Mouse (Mus musculus): ENCODE measurements around the gene Snrpf.
"Not testable (repeated sequence)": the region's sequence is repeated elsewhere in the genome, so short reads cannot be mapped to it uniquely, and the experiment has no call there.

Snrpf gene

DNA sequence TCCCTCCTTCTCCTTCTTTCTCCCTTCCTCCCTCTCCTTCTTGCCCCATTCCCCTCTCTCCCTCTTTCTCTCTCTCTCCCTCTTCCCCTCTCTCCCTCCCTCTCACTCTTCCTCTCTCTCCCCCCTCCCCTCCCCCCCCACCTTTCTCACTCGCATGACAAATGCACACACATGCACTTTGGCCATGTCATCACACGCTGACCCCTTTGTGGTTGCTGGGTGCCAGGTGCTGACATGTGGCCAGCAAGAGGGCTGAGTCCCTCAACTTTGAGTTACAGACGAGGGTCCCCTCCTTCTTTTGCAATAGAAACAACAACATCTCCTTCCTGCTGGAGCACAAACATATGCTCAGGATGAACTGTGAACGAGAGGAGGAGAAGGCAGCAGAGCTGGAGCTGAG, 14.5 kb downstream of the Snrpf start:
- DNase-seq = no peak

GRCm38 (mm10) chr10:93572209-93572608, 17.3 kb downstream of the Snrpf start:
- no peak for DNase-seq

DNA sequence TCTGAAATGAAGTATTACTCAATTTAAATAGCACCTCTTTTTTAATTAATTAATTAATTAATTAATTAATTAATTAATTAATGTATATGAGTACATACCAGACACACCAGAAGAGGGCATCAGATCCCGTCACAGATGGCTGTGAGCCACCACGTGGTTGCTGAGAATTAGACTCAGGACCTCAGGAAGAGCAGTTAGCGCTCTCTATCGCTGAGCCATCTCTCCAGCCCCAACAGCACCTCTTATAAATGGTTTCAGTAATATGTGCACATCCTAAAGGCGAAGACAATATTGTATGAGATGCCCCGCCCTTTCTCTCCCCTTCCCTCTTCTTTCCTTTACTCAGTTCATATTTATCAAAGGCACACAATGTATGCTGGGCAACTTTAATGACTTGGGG, 20.8 kb downstream of the Snrpf start:
- no peak for DNase-seq

DNA sequence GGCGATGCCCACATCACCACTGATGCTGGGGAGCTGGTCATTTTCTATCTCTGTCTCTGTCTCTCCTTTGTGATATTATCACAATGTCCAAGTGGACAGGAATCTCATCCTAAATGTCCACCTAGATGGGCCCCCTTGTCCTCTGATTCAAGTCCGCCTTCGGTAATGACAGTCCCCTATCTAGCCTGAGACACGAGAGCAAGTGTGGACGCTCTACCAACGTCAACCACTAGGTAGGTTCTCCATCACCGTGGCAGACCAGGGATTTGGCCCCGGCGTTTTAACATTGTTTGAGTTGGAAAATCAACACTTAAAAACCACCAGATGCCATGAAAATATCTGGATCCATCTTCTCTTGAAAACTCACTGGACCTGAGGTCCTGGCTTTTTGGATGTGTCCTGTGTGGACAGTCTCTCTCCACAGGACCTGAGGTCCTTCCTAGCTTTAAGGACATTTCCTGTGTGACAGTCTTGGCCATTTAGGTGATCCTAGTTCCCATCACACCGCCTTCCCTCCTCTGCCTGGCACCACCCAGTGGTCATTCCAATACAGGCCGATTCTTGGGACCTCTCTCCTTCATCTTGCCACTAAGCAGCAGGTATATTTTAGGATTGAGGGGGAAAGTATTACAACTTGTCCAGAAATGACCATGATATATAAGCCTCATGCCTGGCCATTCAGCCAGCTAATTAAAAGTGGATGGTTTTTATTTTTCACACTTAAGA, 21.5 kb downstream of the Snrpf start:
- DNase-seq = no peak

DNA sequence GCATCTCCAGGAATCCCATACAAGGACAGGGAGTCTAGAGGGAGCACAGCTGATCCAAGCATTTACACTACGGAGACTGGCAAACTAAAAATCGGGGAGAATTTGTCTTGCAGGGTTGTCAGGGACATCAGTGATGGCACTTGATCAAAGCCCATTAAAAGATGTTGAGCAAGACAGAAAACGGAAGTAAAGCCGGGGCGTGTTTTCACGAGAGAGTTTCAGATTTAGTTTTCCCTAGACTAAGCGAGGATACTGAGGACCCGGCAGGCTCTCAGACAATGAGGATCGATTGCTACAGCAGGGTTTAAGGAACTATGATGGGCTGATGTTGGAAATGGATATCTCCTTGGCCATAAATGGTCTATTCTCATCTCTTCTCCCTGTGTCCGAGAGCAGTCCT, 22.4 kb downstream of the Snrpf start:
- no peak for DNase-seq

DNA sequence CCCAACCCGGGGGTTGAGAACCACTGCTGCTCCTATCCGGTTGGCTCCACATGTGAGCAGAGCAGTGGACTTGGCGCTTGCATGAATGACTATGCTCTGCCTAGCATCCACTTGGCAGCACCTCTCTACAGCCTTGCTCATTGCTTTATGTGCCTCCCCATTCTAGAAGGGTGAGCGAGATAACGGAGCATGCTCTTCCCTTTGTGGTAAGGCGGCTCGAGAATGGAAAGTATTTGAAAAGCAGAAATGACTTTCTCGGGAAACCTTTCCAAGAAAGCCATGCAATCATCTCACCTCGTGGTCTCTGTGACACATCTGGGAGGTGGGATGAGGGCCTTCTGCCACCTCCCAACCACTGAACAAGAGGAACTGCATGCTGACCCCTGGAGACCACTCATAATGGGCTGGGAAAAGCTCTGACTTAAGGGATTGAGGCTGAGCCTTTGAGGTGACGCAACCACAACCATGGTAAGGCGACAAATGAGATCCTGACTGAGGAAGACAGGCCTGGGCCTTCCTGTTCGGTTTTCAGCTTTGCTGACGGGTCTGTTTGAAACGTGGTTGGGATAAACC, 24.9 kb downstream of the Snrpf start:
- DNase-seq = no peak

GRCm38 (mm10) chr10:93559786-93560185, 29.7 kb downstream of the Snrpf start:
- no peak for DNase-seq

DNA sequence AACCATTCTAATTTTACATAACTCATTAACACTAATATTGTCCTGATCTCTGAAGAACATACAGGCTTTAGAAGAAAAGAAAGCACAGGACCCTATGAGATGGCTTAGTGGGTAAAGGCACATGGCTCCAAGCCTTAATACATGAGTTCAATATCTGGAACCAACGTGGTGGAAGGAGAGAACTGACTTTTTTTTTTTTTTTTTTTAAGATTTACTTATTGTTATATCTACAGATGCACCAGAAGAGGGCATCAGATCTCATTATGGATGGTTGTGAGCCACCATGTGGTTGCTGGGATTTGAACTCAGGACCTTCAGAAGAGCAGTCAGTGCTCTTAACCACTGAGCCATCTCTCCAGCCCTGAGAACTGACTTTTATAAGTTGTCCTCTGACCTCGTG, 31.5 kb downstream of the Snrpf start:
- DNase-seq = not testable (repeated sequence)

DNA sequence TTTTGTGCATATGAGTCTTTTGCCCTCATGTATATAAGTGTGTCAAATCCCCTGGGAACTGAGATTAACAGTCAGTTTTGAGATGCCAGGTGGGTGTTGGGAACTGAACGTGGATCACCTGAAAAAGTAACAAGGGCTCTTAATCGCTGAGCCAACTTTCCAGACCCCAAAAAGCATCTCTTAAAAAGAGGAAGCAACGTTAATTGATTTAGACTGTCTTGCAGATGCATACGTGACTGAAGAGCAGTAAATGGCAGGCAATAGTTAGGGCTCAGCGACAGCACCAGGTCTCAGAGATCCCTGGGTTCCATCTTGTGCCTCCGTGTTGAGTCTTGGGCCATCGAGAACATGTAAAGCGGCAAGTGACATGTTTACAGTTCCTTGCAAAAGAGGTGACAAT, 36.9 kb downstream of the Snrpf start:
- DNase-seq = no peak

DNA sequence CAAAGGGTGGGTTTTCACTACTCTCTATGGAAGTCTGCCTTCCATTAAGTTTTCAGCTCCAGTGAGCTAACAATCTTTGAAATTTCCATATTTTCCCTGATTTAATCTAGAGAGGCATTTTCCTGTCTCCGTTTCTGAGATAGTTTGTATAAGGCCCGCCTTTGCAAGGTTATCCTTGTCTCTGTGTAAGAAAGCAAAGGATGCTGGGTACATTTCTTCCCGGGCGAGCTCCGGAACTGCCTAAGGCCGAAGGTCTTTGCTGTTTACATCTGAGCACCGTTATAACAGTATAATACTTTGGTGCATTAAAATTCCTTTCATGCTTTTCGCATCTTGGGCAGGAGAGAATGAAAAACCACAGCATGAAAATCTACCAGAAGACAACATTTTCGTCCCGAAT, 39.7 kb downstream of the Snrpf start:
- DNase-seq = no peak

GRCm38 (mm10) chr10:93548991-93549390, 40.5 kb downstream of the Snrpf start:
- peak; percentile 81 for DNase-seq

DNA sequence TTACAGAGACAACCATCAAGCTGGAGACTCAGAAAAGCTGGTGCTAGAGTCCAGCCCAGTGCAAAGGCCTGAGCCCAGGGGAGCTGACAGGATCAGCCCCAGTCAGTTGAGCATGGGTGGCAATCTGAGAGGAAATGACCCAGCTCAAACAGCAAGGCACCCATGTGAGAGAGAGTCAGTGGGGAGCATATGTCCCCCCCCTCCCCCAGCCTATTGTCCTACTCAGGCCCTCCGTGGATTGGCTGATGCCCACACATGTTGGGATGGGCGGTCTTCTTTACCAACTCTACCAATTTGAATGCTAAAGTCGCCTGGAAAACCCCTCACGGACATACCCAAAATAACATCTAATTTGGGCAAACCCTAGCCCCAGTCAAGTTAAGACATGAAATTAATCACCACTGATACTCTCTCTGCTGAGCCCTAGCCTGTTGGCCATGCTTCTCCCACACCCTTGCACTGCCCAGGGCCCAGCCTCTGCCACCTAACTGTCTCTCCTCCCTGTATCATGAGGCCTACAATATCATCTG, 41.7 kb downstream of the Snrpf start:
- DNase-seq = no peak

DNA sequence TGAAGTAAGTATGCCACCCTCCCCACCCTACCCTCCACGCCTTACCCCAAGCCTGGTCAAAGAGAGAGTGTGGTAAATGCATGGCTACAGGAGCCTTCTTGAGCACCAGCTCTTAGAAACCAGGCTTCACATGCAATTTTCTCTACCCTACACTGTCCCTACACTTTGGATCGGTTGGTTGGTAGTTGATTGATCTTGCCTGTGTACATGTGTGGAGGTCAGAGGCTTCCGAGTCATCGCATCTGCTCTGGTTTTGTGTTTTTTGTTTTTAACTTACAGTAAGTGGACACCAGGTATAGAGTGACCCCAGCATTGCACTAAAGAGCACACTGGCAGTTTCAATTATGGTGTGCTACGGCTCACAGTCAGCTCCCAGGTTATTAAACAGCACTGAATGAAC, 45.3 kb downstream of the Snrpf start:
- DNase-seq = no peak

DNA sequence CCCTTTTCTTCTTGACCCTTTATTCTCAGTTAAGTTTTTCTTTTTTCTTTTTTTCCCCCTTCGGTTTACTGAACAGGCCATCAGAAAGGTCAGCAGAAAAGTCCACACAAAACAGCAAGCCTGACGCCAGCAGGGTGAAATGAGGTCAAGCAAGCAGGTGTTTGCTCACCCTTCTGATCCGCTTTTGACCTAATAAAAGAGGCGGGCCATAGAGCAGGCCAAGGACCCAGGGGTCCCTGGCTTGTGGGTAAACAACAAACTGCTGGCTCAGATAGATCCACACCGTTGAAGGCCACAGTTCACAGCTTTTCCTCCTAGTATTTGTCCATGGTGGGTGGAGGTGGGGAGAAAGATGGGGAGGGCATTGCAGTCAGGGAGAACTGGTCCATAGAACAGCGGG, 46.3 kb downstream of the Snrpf start:
- DNase-seq = peak; percentile 10

DNA sequence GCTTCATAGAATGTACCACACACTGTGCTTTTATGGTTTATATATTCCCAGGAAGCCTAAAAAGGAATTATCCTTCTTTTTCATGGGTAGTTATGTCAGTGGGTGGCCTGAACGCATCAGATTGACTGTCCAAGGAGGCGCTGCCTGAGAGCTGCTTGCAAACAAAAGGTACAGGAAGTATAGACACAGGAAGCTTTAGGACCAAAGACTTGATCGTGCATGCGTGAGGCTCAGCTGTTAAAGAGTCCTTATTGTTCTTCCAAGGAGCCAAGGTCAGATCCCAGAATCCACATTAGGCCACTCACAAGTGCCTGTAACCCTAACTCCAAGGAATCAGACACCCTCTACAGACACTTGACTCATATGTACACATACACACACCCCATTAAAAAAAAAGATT, 47.1 kb downstream of the Snrpf start:
- no peak for DNase-seq

GRCm38 (mm10) chr10:93541585-93541984, 47.9 kb downstream of the Snrpf start:
- DNase-seq = no peak

DNA sequence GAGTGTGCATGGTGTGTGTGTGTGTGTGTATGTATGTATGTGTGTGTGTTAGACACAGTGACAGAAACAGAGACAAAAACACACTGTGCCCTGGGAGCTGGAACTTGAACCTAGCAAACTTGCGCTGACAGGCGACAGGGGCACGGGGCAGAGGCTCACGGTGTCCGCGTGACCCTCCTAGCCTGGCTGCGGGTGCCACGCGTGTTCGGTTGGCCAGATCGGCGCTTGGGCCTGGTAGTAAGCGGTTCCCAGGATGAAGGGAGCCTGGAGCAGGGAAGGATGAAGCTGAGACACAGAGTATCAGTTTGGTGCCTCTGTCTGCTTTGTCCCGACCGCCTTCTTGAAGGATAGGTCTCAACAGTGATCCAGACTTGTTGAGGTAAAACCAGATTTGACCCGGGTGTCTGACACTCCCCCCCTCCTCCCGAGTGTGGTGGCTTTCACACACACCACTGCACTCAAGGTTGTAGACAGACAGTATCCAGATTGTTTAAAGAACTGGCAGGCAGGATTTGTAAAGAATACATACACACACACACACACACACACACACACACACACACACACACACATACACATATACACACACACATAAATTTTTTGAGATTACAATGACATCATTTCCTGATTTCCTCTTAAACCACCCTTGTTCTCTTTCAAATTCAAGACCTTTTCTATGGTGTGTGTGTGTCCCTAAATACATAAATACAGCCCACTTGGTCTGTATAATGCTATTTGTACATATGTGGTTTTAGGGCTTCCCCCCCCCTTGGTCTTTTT, 48.9 kb downstream of the Snrpf start, which contains the start of gene Ccdc38:
Ccdc38 (plus strand) TSS at position 202 of the 780 bp plus-strand sequence.
- no peak for DNase-seq

GRCm38 (mm10) chr10:93539775-93540430, 49.6 kb downstream of the Snrpf start, which contains the start of gene Amdhd1:
Gene Amdhd1 (minus strand): TSS chr10:93540033.
- DNase-seq = peak; percentile 79

- DNase-seq = no peak
Measured at GRCm38 (mm10) chr10:93538818-93539217, 50.7 kb downstream of the Snrpf start.

DNA sequence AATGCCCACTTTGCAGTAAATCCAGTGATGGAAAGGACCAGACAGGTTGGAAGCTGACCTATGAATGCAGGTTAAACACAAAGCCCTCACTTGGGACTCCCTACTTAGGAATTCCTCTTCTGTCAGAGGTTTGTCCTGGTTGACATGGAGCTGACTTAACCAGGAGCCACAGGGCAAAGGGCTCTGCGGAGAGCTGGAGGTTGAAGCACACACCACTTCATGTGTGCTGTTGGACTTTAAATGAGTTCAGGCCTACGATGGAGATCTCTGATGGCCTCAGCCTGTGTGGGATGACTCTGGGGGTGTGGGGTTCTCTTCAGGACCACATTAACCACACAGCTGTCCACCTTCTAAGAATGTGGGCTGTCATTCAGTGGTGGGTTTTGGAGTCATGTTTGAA, 51.2 kb downstream of the Snrpf start:
- DNase-seq = no peak
